Mouse (Mus musculus) neural tube, embryonic 14.5 days (tissue): ENCODE measurements around the gene Mrpl30. TPM values are rescaled to one million over a fixed set of nuclear protein-coding genes. Genes with fewer than 3 reads are reported as not detected.

Experiments
- ATAC-seq: fragments of 200-750 bp; cut with Nextera tagmentation; 2 replicates; pipeline ENCODE4 v1.8.0; 2017; ENCODE audit warnings: low read depth, mild to moderate bottlenecking, moderate TSS enrichment, moderate library complexity
- H3K27ac ChIP-seq: fragments of 300-500 bp; sonication (generic); 2 replicates; pipeline ENCODE4 v1.5.1; 2014; ENCODE audit warnings: low read depth, mild to moderate bottlenecking, control low read depth, low read length, moderate library complexity, mixed read lengths
- H3K27me3 ChIP-seq: fragments of 300-500 bp; sonication (generic); 2 replicates; pipeline ENCODE4 v1.6.1; 2014; ENCODE audit warnings: low read length; ENCODE audit not compliant: control insufficient read depth, insufficient read depth
- H3K36me3 ChIP-seq: fragments of 300-500 bp; sonication (generic); 2 replicates; pipeline ENCODE4 v1.6.1; 2014; ENCODE audit warnings: low read length, mixed read lengths; ENCODE audit not compliant: control insufficient read depth, insufficient read depth
- H3K4me1 ChIP-seq: fragments of 300-500 bp; sonication (generic); 2 replicates; pipeline ENCODE4 v1.6.1; 2014; ENCODE audit warnings: low read length; ENCODE audit not compliant: control insufficient read depth, insufficient read depth
- H3K4me2 ChIP-seq: fragments of 300-500 bp; sonication (generic); 2 replicates; pipeline ENCODE4 v1.6.1; 2014; ENCODE audit warnings: mild to moderate bottlenecking, low read depth, low read length, control low read depth
- H3K4me3 ChIP-seq: fragments of 300-500 bp; sonication (generic); 2 replicates; pipeline ENCODE4 v1.5.1; 2014; ENCODE audit warnings: low read depth, low read length, control low read depth, mixed read lengths
- H3K9ac ChIP-seq: fragments of 300-500 bp; sonication (generic); replicated peaks from 2 replicates; pipeline ENCODE4 v1.6.1; 2014; ENCODE audit warnings: low read depth, mild to moderate bottlenecking, control low read depth, low read length, mixed read lengths
- H3K9me3 ChIP-seq: fragments of 300-500 bp; sonication (generic); 2 replicates; pipeline ENCODE4 v1.6.1; 2016; ENCODE audit warnings: low read length; ENCODE audit not compliant: control insufficient read depth
- WGBS: fragments of 180-500 bp; shearing (Covaris S2); extraction: QIAGEN DNeasy Blood & Tissue Kit; methylation state at CpG from one replicate; pipeline ENCODE4 v1.1.7; 2014; 5-methylcytosine and 5-hydroxymethylcytosine counted together
- polyA plus RNA-seq: library from polyadenylated mRNA; unstranded; fragments of >200 nt; fragmentation: Nextera tagmentation; extraction: Ambion mirVana; gene quantifications from 2 replicates; pipeline ENCODE4 v1.2.1, GENCODE M21; 2014

The Mrpl30 gene
- polyA plus RNA-seq, 1 experiment from 2014 or later, result 286 TPM

DNA sequence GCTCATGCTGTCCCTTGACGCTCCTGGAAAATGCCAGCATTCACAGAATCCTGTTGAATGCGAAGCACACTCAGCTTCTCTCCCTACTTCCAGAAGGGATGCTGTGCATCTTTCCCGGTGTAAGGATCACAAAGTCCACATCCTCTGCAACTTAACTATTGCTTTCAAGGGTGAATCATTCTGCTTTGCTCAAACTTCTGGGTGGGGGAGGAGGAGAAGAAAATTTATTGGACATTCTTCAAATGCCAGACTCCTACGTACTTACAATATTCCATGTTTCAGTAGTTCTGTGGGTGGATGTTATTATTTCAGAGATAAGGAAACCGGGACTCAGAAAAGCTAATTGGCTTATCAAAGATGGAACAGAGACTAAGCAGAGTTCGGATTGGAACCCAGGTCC, 27.8 kb downstream of the Mrpl30 start:
- 84% methylated on average over 6 of the region's 6 CpGs for WGBS
- H3K9me3 ChIP-seq, result no peaks in the 10 kb centered on the region

DNA sequence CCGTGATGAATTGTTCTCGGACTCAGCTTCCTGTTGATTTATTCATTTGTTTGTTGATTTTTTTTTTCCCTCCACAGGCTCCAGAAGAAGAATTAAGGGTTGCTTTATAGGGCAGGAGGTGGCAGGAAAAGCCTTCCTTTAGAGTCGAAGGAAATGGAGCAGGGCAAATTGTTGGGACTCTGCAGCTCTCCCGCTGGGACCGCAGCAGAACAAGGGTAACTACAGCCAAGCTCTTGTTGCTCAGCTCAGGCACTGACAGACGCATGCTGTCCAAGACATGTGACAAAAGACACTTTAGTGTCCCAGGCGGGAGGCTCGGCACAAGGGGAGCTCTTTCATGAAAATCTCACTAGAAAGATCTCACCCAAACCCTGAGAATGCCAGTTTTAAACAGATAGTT, 32.3 kb downstream of the Mrpl30 start:
- Histone ChIP-seq H3K4me3 (no peak overlapping the region), H3K9me3 (no peaks in the 10 kb centered on the region), H3K9ac (no peak overlapping the region), H3K27ac (no peak overlapping the region), H3K4me1 (no peaks in the 10 kb centered on the region), H3K36me3 (no peaks in the 10 kb centered on the region), H3K27me3 (no peaks in the 10 kb centered on the region), H3K4me2 (no peak overlapping the region)
- WGBS, result 36% methylated on average over 8 of the region's 8 CpGs
- no peak for ATAC-seq

More for the DNA sequence above, 27.8 kb downstream of the Mrpl30 start:
- no peak overlapping the region for H3K4me2 ChIP-seq
- H3K9ac ChIP-seq, result no peak overlapping the region
- H3K4me3 ChIP-seq, result no peak overlapping the region
- H3K4me1 ChIP-seq, result no peaks in the 10 kb centered on the region
- H3K27ac ChIP-seq, result no peak overlapping the region
- H3K36me3 ChIP-seq, result no peaks in the 10 kb centered on the region
- no peak for ATAC-seq
- H3K27me3 ChIP-seq, result no peaks in the 10 kb centered on the region

DNA sequence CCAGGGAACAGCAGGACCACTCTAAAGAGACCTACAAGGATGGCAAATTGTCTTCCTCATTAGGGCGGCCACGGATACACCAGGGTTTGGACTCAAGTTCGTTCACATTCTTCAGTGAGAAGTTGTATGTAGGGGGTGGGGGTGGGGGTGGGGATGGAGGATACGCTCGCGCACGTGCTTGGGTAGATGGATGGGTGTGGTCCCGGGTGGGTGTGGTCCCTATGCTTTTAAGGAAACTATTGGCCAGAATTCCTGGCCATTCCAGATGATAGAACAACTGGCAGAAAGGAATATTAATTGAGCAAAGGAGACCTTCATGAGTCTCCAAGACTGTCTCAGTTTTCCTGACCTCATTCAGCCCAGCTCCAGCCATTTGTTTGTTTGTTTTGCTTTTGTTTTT, 35.7 kb downstream of the Mrpl30 start:
- H3K4me3 ChIP-seq, result no peak overlapping the region
- H3K27ac ChIP-seq, result no peak overlapping the region
- WGBS, result 85% methylated on average over 8 of the region's 8 CpGs

DNA sequence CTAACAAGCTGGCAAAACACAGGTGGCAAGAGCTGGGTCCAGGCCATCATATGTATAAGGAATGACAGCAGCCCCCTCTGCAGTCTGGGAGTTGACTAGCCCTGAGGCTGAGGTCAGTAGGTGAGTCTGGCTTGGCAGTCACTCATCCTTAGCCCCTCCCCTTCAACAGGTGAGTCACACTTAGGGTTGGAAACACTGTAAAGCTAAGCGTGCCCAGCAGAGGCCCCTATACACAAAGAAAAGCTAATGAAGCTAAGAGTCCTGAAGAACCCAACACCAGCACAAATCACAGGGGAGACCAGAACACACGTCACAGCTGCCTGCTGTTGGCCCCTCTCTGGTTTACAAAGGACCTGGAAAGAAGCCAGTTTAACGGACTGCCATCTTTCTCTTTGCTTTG, 41.5 kb downstream of the Mrpl30 start:
- Histone ChIP-seq H3K9me3 (no peaks in the 10 kb centered on the region), H3K27ac (no peak overlapping the region), H3K4me3 (no peak overlapping the region), H3K4me2 (no peak overlapping the region), H3K27me3 (no peaks in the 10 kb centered on the region), H3K4me1 (no peaks in the 10 kb centered on the region), H3K36me3 (no peaks in the 10 kb centered on the region), H3K9ac (no peak overlapping the region)
- no peak for ATAC-seq
- 18% methylated on average over 3 of the region's 3 CpGs for WGBS

More for the DNA sequence above, 35.7 kb downstream of the Mrpl30 start:
- Histone ChIP-seq H3K27me3 (no peaks in the 10 kb centered on the region), H3K36me3 (no peaks in the 10 kb centered on the region), H3K9ac (no peak overlapping the region), H3K4me2 (no peak overlapping the region), H3K4me1 (no peaks in the 10 kb centered on the region), H3K9me3 (no peaks in the 10 kb centered on the region)
- no peak for ATAC-seq

Other genes with a start within 250 kb of the Mrpl30 start
- gene 2010300C02Rik, start 170.4 kb upstream of the Mrpl30 start, polyA plus RNA-seq, result 2.6 and 3.5 TPM in 2 replicates
- 16.7 and 19.4 TPM in 2 replicates for gene Tsga10, start 24.0 kb upstream of the Mrpl30 start, polyA plus RNA-seq
- gene Lipt1, start 18.7 kb upstream of the Mrpl30 start, polyA plus RNA-seq, result 8.4 and 8.9 TPM in 2 replicates
- 12.3 and 17.3 TPM in 2 replicates for gene Mitd1, start 66 bp upstream of the Mrpl30 start, polyA plus RNA-seq
- gene Lyg2, start 26.0 kb downstream of the Mrpl30 start, polyA plus RNA-seq, result not detected in 2 replicates
- not detected in 2 replicates for gene Lyg1, start 67.3 kb downstream of the Mrpl30 start, polyA plus RNA-seq
- gene Txndc9, start 107.4 kb downstream of the Mrpl30 start, polyA plus RNA-seq, result 147 and 162 TPM in 2 replicates
- gene Eif5b, start 107.5 kb downstream of the Mrpl30 start, polyA plus RNA-seq, result 22.8 and 22.9 TPM in 2 replicates
- gene Rev1, start 239.3 kb downstream of the Mrpl30 start, polyA plus RNA-seq, result 35.4 and 42.9 TPM in 2 replicates